Mouse (Mus musculus) MEL-GATA-1-ER (cell line): ENCODE data around the gene Khdrbs2.
"Not testable (repeated sequence)": the region's sequence is repeated elsewhere in the genome, so short reads cannot be mapped to it uniquely, and the experiment has no call there.

ENCODE experiments used
- DNase-seq: peaks from one replicate; pipeline ENCODE4 v3.0.0-alpha.2; 2012; ENCODE audit warnings: low read depth; ENCODE audit errors: extremely low read depth

The Khdrbs2 gene

GRCm38 (mm10) chr1:32463103-32463516 is 290.6 kb downstream of the Khdrbs2 start:
- no peak for DNase-seq

GRCm38 (mm10) chr1:32471022-32471421 is 298.5 kb downstream of the Khdrbs2 start:
- DNase-seq, result no peak

- DNase-seq, result no peak
These were observed 299.1 kb downstream of the Khdrbs2 start for GRCm38 (mm10) chr1:32471502-32472214.

- no peak for DNase-seq
These were observed 315.4 kb downstream of the Khdrbs2 start for GRCm38 (mm10) chr1:32487944-32488343.

DNA sequence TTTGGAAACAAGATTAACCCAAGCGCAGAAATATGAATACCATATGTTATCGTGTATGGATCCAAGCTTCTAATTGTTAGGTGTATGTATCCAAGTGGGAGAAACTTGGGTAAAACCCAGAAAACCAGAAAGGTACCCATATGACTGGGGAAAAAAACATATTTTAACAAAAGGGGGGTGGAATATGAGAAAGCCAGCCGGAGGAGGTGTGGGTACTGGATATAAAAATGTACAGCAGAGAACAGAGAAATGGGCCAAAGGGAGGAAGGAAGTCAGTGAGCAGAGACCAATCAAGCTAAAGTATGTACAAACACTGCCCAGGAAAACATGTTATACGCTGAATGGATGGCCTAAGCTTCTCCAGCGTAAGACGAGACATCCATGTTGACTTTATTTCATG is 330.9 kb downstream of the Khdrbs2 start:
- DNase-seq, result no peak

DNA sequence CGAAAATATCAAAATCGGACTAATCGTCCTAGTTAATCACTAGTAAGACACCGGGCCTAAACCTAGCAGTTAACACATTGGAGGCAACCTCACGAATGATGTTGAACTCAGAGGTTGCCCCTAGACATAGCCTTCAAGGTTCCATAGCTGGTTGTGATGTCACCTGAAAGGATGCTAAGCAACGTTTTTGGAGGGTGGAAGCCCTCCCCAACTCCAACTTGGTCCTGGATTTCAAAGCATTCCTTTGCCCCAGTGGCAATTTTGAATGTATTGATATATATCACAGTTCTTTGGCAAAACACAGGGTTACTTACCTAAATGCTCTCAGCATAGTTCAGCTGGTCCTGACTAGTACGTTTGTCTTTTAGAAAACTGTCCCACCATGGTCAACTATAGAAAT is 374.7 kb downstream of the Khdrbs2 start, which contains the start of gene Gm5415:
TSS of gene Gm5415 (minus strand) at position 101 of the 400 bp plus-strand sequence.
- DNase-seq, result not testable (repeated sequence)

GRCm38 (mm10) chr1:32553459-32553858 is 380.9 kb downstream of the Khdrbs2 start:
- DNase-seq, result no peak

GRCm38 (mm10) chr1:32553925-32554324 is 381.4 kb downstream of the Khdrbs2 start:
- DNase-seq, result no peak

- no peak for DNase-seq
These were observed 396.4 kb downstream of the Khdrbs2 start for GRCm38 (mm10) chr1:32568901-32569300.

GRCm38 (mm10) chr1:32626060-32626459 is 453.5 kb downstream of the Khdrbs2 start:
- no peak for DNase-seq

DNA sequence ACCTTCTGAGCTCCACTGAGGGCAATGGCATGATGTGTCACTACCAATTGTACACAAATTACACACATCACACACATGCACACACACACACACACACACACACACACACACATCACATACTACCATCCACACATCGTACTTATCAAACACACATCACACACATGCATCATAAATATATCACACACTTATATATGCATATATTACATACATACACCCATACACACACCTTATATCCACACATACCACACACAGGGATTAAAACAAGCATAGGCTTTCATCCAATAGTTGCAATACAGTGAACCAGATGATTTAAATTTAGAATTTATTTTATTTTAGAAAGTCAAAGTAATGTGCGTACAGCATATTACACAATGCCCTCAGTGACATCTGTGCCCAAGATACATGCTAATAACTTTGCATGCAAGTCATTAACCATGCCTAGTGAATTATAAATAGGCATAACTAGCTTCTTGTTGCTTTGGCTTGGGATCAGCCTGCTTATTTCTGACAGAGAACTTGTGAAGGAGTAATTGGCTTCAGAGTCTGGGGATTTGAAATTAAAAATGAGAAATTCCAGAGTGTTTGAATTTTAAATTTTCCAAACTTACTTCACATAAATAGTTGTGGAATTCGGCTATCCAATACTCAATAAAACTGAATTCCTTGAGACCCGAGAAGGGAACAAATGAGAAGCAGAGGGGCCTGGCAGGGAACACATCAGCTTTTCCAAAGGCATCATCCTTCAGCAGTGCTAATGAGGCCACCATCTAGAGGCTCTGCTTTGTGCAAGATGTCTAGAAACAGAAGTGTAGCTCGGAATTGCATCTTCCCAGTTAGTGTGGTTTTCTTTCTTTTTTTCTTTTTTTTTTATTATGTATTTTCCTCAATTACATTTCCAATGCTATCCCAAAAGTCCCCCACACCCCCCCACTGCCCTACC is 460.2 kb downstream of the Khdrbs2 start:
- no peak for DNase-seq

- DNase-seq, result no peak
These were observed 460.9 kb downstream of the Khdrbs2 start for GRCm38 (mm10) chr1:32633404-32633803.

DNA sequence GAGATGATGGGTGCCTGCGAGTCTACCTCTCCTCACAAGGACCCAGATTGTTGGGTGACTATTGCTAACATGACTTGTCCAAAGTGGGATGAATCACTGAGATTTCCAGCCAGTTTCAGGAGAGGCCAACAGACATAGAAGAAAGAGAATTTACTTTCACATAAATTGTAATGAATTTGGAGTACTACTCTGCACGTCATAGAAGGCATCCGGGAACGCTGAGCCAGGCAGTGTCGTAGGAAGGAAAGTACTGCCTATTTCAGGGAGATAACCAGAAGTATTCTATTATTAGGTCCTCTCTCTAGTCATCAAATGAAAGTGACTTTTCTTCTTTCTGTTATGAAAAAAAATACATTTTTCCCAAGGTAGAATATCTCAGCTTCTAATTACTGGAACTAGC is 466.6 kb downstream of the Khdrbs2 start:
- DNase-seq, result no peak

GRCm38 (mm10) chr1:32649647-32650209 is 477.2 kb downstream of the Khdrbs2 start:
- DNase-seq, result no peak

- DNase-seq, result no peak
These were observed 521.3 kb downstream of the Khdrbs2 start for GRCm38 (mm10) chr1:32693806-32694205.

DNA sequence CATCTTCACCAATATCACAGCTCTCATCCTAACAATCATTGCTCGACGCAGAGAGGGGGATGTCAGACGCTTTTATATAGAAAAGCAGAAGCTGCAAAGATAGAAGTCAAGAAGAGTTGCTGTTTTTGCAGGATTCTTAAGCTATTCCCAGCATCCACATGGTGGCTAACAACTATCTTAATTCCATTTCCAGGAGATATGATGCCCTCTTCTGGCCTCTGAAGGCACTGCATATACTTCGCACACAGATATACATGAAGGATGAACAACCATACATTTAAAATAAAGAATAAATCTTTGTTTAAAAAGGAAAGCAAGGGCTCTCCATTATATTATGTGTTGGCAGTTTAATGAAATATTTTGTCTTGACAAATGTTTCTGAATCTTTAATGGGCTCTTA is 527.6 kb downstream of the Khdrbs2 start:
- no peak for DNase-seq

DNA sequence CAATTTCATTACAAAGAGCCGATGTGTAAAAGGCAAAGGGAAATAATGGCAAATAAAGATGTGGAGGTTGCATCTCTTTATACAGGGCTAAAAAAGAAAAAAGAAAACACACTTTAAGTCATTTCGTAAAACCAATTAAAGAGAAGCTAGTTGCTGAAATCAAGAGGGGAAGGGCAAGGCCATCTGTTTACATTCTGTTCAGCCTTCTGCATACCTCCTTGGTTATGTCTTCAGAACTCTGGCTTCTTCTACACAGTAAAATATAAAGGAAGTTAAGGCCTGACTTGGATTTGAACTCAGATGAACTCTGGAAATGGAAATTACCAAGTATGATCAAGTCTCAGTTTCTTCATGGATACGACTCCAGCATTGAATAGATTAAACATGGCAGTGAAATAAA is 528.8 kb downstream of the Khdrbs2 start:
- no peak for DNase-seq
